Mouse (Mus musculus) lung, embryonic 14.5 days (tissue): ENCODE measurements at regions not wholly inside any gene's neighbourhood (a gene's known extent, or its start where the extent isn't known, plus 50 kb on each side); places are given as distances from the start of the nearest gene placed in this dataset.
A peak's percentile ranks its signal among the peaks of the same experiment; 100 is the strongest.

Source experiments
- ATAC-seq: fragments of 200-750 bp; cut with Nextera tagmentation; 2 replicates; pipeline ENCODE4 v1.8.0; 2017; ENCODE audit warnings: mild to moderate bottlenecking, moderate TSS enrichment, moderate library complexity; ENCODE audit not compliant: insufficient read depth
- DNase-seq: peaks from one replicate; pipeline ENCODE4 v3.0.0-alpha.2; 2015
- H3K27ac ChIP-seq: fragments of 300-500 bp; sonication (generic); 2 replicates; pipeline ENCODE4 v1.5.1; 2014; ENCODE audit warnings: low read depth, mild to moderate bottlenecking, moderate library complexity
- H3K27me3 ChIP-seq: fragments of 300-500 bp; sonication (generic); 2 replicates; pipeline ENCODE4 v1.6.1; 2014; ENCODE audit warnings: low read length, control low read depth; ENCODE audit not compliant: insufficient read depth
- H3K36me3 ChIP-seq: fragments of 300-500 bp; sonication (generic); 2 replicates; pipeline ENCODE4 v1.6.1; 2014; ENCODE audit warnings: control low read depth; ENCODE audit not compliant: insufficient read depth
- H3K4me1 ChIP-seq: fragments of 300-500 bp; sonication (generic); 2 replicates; pipeline ENCODE4 v1.6.1; 2014; ENCODE audit warnings: antibody characterized with exemption, control low read depth; ENCODE audit not compliant: insufficient read depth
- H3K4me2 ChIP-seq: fragments of 300-500 bp; sonication (generic); 2 replicates; pipeline ENCODE4 v1.6.1; 2014; ENCODE audit warnings: mild to moderate bottlenecking
- H3K4me3 ChIP-seq: fragments of 300-500 bp; sonication (generic); 2 replicates; pipeline ENCODE4 v1.5.1; 2014; ENCODE audit warnings: low read depth, low read length
- H3K9ac ChIP-seq: fragments of 300-500 bp; sonication (generic); 2 replicates; pipeline ENCODE4 v1.6.1; 2014
- H3K9me3 ChIP-seq: fragments of 300-500 bp; sonication (generic); 2 replicates; pipeline ENCODE4 v1.6.1; 2016; ENCODE audit warnings: low read depth, low read length, control low read depth
- CTCF ChIP-seq: IDR thresholded peaks from 2 replicates; pipeline ENCODE4 v1.5.1; 2016; ENCODE audit warnings: antibody characterized with exemption, low read depth
- WGBS: fragments of 180-500 bp; shearing (Covaris S2); extraction: QIAGEN DNeasy Blood & Tissue Kit; methylation state at CpG from one replicate; pipeline ENCODE4 v1.1.7; 2014; 5-methylcytosine and 5-hydroxymethylcytosine counted together

- Histone ChIP-seq H3K27me3 (no peaks in the 10 kb centered on the region), H3K4me1 (0 out of 2 replicates have a peak, but pooled peaks cover 4% of the 10 kb centered on the region), H3K4me2 (no peak overlapping the region), H3K4me3 (no peak overlapping the region), H3K36me3 (no peaks in the 10 kb centered on the region), H3K9ac (no peak overlapping the region), H3K27ac (no peak overlapping the region), H3K9me3 (no peaks in the 10 kb centered on the region)
- ATAC-seq (no peak), DNase-seq (peak; percentile 16)
- WGBS, result 58% methylated on average over 3 of the region's 3 CpGs
- no peak for TF ChIP-seq CTCF
These were observed 267.7 kb downstream of the Zfp704 start for GRCm38 (mm10) chr3:9342167-9342566.

- ATAC-seq (peak; percentile 39; the same call in 1 of the 2 replicates), DNase-seq (peak; percentile 18)
- Histone ChIP-seq H3K4me2 (no peak overlapping the region), H3K4me3 (no peak overlapping the region), H3K4me1 (0 out of 2 replicates have a peak, but pooled peaks cover 4% of the 10 kb centered on the region), H3K27ac (no peak overlapping the region), H3K9me3 (no peaks in the 10 kb centered on the region), H3K27me3 (no peaks in the 10 kb centered on the region), H3K36me3 (no peaks in the 10 kb centered on the region), H3K9ac (no peak overlapping the region)
- WGBS, result 39% methylated on average over 5 of the region's 5 CpGs
- TF ChIP-seq CTCF, result no peak
These were observed 268.2 kb downstream of the Zfp704 start for GRCm38 (mm10) chr3:9341657-9342056.

GRCm38 (mm10) chr3:9341244-9341643, 268.6 kb downstream of the Zfp704 start:
- no peak for TF ChIP-seq CTCF

GRCm38 (mm10) chr3:9340788-9341187, 269.1 kb downstream of the Zfp704 start:
- 2% methylated on average over 15 of the region's 15 CpGs for WGBS
- DNase-seq (peak; percentile 72), ATAC-seq (peak; percentile 78)
- Histone ChIP-seq H3K4me1 (0 out of 2 replicates have a peak, but pooled peaks cover 4% of the 10 kb centered on the region), H3K27me3 (no peaks in the 10 kb centered on the region), H3K4me3 (peak overlapping the region; percentile 29), H3K4me2 (peak overlapping the region; percentile 66), H3K9ac (peak overlapping the region; percentile 26; the same call in 1 of the 2 replicates), H3K27ac (no peak overlapping the region), H3K36me3 (no peaks in the 10 kb centered on the region), H3K9me3 (no peaks in the 10 kb centered on the region)
- no peak for TF ChIP-seq CTCF

More at GRCm38 (mm10) chr3:9341244-9341643, 268.6 kb downstream of the Zfp704 start:
- Histone ChIP-seq H3K4me2 (peak overlapping the region; percentile 66), H3K4me1 (0 out of 2 replicates have a peak, but pooled peaks cover 4% of the 10 kb centered on the region), H3K4me3 (no peak overlapping the region), H3K27me3 (no peaks in the 10 kb centered on the region), H3K9me3 (no peaks in the 10 kb centered on the region), H3K27ac (0 out of 2 replicates have a peak overlapping the region, but pooled peaks have one; percentile 7), H3K36me3 (no peaks in the 10 kb centered on the region), H3K9ac (no peak overlapping the region)
- 30% methylated on average over 4 of the region's 4 CpGs for WGBS
- DNase-seq, result no peak
- ATAC-seq, result peak; percentile 38; the same call in 1 of the 2 replicates

- Histone ChIP-seq H3K4me3 (peak overlapping the region; percentile 29), H3K4me2 (peak overlapping the region; percentile 66), H3K9me3 (no peaks in the 10 kb centered on the region), H3K27me3 (no peaks in the 10 kb centered on the region), H3K27ac (no peak overlapping the region), H3K4me1 (0 out of 2 replicates have a peak, but pooled peaks cover 4% of the 10 kb centered on the region), H3K36me3 (no peaks in the 10 kb centered on the region), H3K9ac (0 out of 2 replicates have a peak overlapping the region, but pooled peaks have one; percentile 26)
- no peak for TF ChIP-seq CTCF
- WGBS, result 28% methylated on average over 4 of the region's 4 CpGs
- peak; percentile 21 for DNase-seq
- ATAC-seq, result no peak
These were observed 269.5 kb downstream of the Zfp704 start for GRCm38 (mm10) chr3:9340344-9340743.

- ATAC-seq (no peak), DNase-seq (no peak)
- Histone ChIP-seq H3K27ac (no peak overlapping the region), H3K9me3 (no peaks in the 10 kb centered on the region), H3K4me2 (no peak overlapping the region), H3K4me1 (0 out of 2 replicates have a peak, but pooled peaks cover 4% of the 10 kb centered on the region), H3K9ac (no peak overlapping the region), H3K4me3 (no peak overlapping the region), H3K36me3 (no peaks in the 10 kb centered on the region), H3K27me3 (no peaks in the 10 kb centered on the region)
- 72% methylated on average over 4 of the region's 4 CpGs for WGBS
- no peak for TF ChIP-seq CTCF
These were observed 270.2 kb downstream of the Zfp704 start for GRCm38 (mm10) chr3:9339669-9340068.

- TF ChIP-seq CTCF, result no peak
- no peaks in the 10 kb centered on the region for H3K36me3 ChIP-seq
- ATAC-seq, result no peak
These were observed 274.3 kb downstream of the Zfp704 start for GRCm38 (mm10) chr3:9335580-9335979.

More at GRCm38 (mm10) chr3:9335580-9335979, 274.3 kb downstream of the Zfp704 start:
- DNase-seq, result no peak
- H3K9me3 ChIP-seq, result no peaks in the 10 kb centered on the region
- H3K27me3 ChIP-seq, result no peaks in the 10 kb centered on the region
- H3K9ac ChIP-seq, result no peak overlapping the region
- 0 out of 2 replicates have a peak, but pooled peaks cover 4% of the 10 kb centered on the region for H3K4me1 ChIP-seq
- H3K4me3 ChIP-seq, result no peak overlapping the region
- H3K4me2 ChIP-seq, result no peak overlapping the region
- WGBS, result 48% methylated on average over 4 of the region's 4 CpGs
- no peak overlapping the region for H3K27ac ChIP-seq
